Mouse (Mus musculus): ENCODE measurements around the gene Epop. TPM values are rescaled to one million over a fixed set of nuclear protein-coding genes. Genes with fewer than 3 reads are reported as not detected.

Epop gene
- polyA plus RNA-seq, 1 experiment from 2014 or later, result 0.77 TPM

DNA sequence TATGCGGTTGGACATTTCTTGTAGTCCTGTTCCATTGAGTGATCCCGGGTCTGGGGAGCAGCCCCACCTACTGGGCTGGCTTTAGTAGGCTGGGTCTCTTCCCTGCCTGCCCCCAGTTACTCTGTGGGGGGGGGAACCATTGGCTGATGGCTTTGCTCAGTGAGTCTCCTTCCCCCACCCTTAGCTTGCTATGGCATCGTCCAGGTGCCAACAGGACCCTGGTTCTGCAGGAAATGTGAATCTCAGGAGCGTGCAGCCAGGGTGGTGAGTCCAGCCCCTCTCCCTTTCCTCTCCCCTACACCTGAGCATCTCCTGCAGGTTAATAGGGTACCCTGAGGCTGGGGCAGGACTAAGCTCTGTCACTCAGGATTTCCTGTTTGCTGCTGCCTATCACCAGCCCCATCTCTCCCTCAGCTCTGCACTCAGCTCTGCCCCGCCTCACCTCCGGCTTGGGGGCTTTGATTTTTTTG lies 35.3 kb upstream of the Epop start:
- H3K4me3 ChIP-seq (ENCODE audit: control insufficient read depth in 1 of 2, insufficient read depth in 1 of 2, low read depth in 1 of 2, low read length in 2 of 2), result peak overlapping the region; percentile 73 to 90; a peak in 3 of 4 replicates
- no peaks in the 10 kb centered on the region for H3K27me3 ChIP-seq (ENCODE audit: control insufficient read depth, insufficient read depth, low read length)
- peaks cover 42 to 47% of the 10 kb centered on the region in 2 experiments for H3K4me1 ChIP-seq (ENCODE audit: control insufficient read depth in 2 of 2, insufficient read depth in 2 of 2, low read length in 2 of 2)
- H3K36me3 ChIP-seq (ENCODE audit: control insufficient read depth, insufficient read depth, low read length), result peaks cover 44% of the 10 kb centered on the region
- H3K27ac ChIP-seq (replicated peaks in 1 of 2; ENCODE audit: control insufficient read depth in 1 of 2, insufficient read depth in 1 of 2, low read depth in 2 of 2, low read length in 2 of 2), result peak overlapping the region in 1 of 2 experiments; percentile 9; a peak in 1 of 4 replicates
- H3K4me2 ChIP-seq (ENCODE audit: low read length), result peak overlapping the region; percentile 86
- peak overlapping the region; percentile 95 for H3K9ac ChIP-seq (ENCODE audit: low read length)
- no peaks in the 10 kb centered on the region for H3K9me3 ChIP-seq (ENCODE audit: control insufficient read depth, low read length)
- 26% methylated on average over 6 of the region's 6 CpGs for whole genome bisulfite sequencing
- no peak for ATAC-seq (ENCODE audit: insufficient number of reproducible peaks, insufficient read depth, low FRiP score, low read depth)

DNA sequence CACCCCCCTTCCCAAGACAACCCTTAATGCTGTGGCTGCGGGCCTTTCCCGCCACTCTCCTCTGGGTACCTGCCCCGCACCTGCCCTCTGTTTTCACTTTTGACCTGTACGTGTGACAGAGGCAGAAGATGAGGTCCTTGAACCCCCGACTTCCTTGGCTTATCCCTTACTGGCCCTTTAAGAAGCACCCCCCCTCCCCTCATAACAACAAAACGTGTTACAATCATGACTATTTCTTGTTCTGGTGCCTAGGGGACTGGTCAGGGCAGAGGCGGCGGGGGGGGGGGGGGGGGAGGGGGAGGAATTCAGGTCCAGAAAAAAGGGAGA lies 34.8 kb upstream of the Epop start:
- under 1% methylated on average over 6 of the region's 8 CpGs for WGBS
- H3K9me3 ChIP-seq (ENCODE audit: control insufficient read depth, low read length), result no peaks in the 10 kb centered on the region
- peaks cover 40% of the 10 kb centered on the region for H3K36me3 ChIP-seq (ENCODE audit: control insufficient read depth, insufficient read depth, low read length)
- peak overlapping the region; percentile 95 for H3K9ac ChIP-seq (ENCODE audit: low read length)
- no peak for ATAC-seq (ENCODE audit: insufficient number of reproducible peaks, insufficient read depth, low FRiP score, low read depth)
- peak overlapping the region; percentile 53 to 92 for H3K27ac ChIP-seq (replicated peaks in 1 of 2; ENCODE audit: control insufficient read depth in 1 of 2, insufficient read depth in 1 of 2, low read depth in 2 of 2, low read length in 2 of 2)
- H3K4me1 ChIP-seq (ENCODE audit: control insufficient read depth in 2 of 2, insufficient read depth in 2 of 2, low read length in 2 of 2), result peaks cover 40 to 46% of the 10 kb centered on the region in 2 experiments
- H3K4me3 ChIP-seq (ENCODE audit: control insufficient read depth in 1 of 2, insufficient read depth in 1 of 2, low read depth in 1 of 2, low read length in 2 of 2), result peak overlapping the region; percentile 73 to 90
- no peaks in the 10 kb centered on the region for H3K27me3 ChIP-seq (ENCODE audit: control insufficient read depth, insufficient read depth, low read length)
- peak overlapping the region; percentile 86 for H3K4me2 ChIP-seq (ENCODE audit: low read length)

DNA sequence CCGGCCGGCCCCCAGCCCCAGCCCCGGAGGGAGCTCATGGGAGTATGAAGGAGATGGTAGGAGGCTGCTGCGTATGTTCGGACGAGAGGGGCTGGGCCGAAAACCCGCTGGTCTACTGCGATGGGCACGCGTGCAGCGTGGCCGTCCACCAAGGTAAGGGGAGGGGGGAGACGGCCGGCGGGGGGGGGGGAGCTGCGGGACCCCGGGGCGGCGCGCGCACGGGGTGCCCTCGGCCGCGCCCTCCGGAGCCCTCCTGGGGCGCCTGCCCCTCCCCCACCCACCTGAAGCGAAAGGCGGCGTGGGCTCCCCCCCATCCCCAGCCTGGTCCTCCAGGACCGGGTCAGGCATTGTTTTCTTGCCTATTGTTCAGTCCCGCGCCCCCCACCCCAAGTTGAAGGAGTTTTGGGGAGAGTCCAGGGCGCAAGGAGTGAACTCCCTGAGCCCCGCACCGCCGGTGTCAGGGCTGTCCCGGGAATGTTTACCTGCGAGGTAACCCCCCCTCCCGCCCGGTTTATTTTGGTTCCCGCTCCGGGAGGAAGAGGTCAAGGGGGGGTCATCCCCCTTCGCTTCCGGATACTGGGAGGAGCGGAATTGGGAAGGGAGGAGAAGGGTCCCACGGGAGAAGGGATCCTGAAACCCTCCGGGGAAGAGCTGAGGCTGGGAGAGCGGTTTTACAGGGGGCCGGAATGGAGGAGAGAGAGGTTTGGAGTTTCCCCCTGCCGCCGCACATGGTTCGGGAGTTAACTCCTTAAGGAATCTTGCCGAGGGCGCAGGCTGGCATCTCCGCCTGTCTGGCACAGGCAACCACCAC lies 34.2 kb upstream of the Epop start:
- Histone ChIP-seq H3K4me3 (ENCODE audit: control insufficient read depth in 1 of 2, insufficient read depth in 1 of 2, low read depth in 1 of 2, low read length in 2 of 2) (peak overlapping the region; percentile 73 to 90), H3K27ac (replicated peaks in 1 of 2; ENCODE audit: control insufficient read depth in 1 of 2, insufficient read depth in 1 of 2, low read depth in 2 of 2, low read length in 2 of 2) (peak overlapping the region; percentile 53 to 92), H3K4me1 (ENCODE audit: control insufficient read depth in 2 of 2, insufficient read depth in 2 of 2, low read length in 2 of 2) (peaks cover 38 to 45% of the 10 kb centered on the region in 2 experiments), H3K9ac (ENCODE audit: low read length) (peak overlapping the region; percentile 95), H3K9me3 (ENCODE audit: control insufficient read depth, low read length) (no peaks in the 10 kb centered on the region), H3K27me3 (ENCODE audit: control insufficient read depth, insufficient read depth, low read length) (no peaks in the 10 kb centered on the region), H3K4me2 (ENCODE audit: low read length) (peak overlapping the region; percentile 86), H3K36me3 (ENCODE audit: control insufficient read depth, insufficient read depth, low read length) (peaks cover 36% of the 10 kb centered on the region)
- ATAC-seq (ENCODE audit: insufficient number of reproducible peaks, insufficient read depth, low FRiP score, low read depth), result 0 out of 2 replicates have a peak, but pooled peaks have one; percentile 15
- WGBS, result under 1% methylated on average over 40 of the region's 57 CpGs

DNA sequence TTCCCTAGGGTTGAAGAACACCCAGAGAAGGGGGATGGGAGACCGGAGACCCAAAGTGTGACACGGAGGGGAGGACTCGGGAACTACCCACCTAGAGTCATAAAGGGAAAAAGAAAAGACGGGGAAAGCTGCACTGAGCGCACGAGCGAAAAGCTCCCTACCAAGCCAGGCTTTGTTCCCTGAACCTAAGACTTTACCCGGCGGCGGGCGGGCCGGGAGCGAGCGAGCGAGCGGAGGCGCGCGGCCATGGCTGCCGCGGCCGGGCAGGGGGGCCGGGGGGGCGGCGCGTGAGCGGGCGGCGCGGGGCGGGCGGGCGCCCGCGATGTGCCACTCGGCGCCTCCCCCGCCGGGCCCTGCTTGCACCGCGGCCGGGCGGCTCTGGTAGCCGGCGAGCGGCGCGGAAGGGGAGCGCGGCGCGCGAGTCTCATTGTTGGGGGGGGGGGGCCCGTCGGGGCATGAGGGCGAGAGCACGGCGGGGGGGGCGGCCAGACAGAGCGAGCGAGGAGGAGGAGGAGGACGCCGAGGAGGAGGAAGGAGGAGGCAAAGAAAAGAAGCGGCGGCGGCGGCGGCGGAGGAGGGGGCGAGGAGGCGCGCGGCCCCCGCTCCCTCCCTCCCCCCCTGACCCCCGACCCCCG lies 33.5 kb upstream of the Epop start, which contains the start of gene Mllt6:
Gene Mllt6, plus strand, starts transcription at position 522 of the 635 bp plus-strand sequence.
- H3K27me3 ChIP-seq (ENCODE audit: control insufficient read depth, insufficient read depth, low read length), result no peaks in the 10 kb centered on the region
- H3K9me3 ChIP-seq (ENCODE audit: control insufficient read depth, low read length), result no peaks in the 10 kb centered on the region
- under 1% methylated on average over 22 of the region's 76 CpGs for WGBS
- peak within 1 kb of the TSS; percentile 86 for H3K4me2 ChIP-seq (ENCODE audit: low read length)
- peak within 1 kb of the TSS; percentile 90 to 92 for H3K27ac ChIP-seq (replicated peaks in 1 of 2; ENCODE audit: control insufficient read depth in 1 of 2, insufficient read depth in 1 of 2, low read depth in 2 of 2, low read length in 2 of 2)
- ATAC-seq (ENCODE audit: insufficient number of reproducible peaks, insufficient read depth, low FRiP score, low read depth), result peak; percentile 33; the same call in 1 of the 2 replicates
- peaks cover 32 to 38% of the 10 kb centered on the region in 2 experiments for H3K4me1 ChIP-seq (ENCODE audit: control insufficient read depth in 2 of 2, insufficient read depth in 2 of 2, low read length in 2 of 2)
- peak within 1 kb of the TSS; percentile 95 for H3K9ac ChIP-seq (ENCODE audit: low read length)
- peaks cover 29% of the 10 kb centered on the region for H3K36me3 ChIP-seq (ENCODE audit: control insufficient read depth, insufficient read depth, low read length)
- H3K4me3 ChIP-seq (ENCODE audit: control insufficient read depth in 1 of 2, insufficient read depth in 1 of 2, low read depth in 1 of 2, low read length in 2 of 2), result peak within 1 kb of the TSS; percentile 73 to 90

DNA sequence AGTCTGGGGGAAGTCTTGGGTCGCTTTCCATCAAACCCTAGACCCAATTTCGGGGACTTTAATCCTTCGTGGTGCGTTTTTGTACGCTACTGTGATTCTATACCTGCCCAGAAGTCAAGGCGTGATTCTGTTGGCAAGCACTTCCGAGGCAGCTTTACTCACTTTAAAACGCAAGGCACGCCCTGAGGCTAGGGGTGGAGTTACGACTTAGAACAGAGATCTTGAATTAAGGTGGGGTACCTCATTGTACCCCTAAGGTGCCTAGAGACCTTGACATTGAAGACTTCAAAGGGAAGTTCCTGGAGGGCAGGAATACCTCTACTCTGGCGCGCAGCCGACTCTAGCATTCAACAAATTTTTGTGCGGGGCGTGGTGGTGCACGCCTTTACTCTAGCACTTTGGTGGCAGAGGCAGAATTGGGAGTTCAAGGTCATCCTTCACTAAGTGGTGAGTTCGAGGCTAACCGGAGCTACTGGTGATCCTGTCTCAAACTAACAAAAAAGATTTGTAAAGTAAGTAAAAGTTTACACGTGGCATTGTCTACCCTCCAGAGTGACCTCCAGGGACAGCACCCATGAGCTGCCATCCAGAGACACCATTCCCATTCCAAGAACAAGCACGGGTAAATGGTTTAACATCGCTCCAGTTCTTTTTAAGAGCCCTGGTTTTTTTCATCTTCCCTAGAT lies 32.8 kb upstream of the Epop start:
- no peaks in the 10 kb centered on the region for H3K9me3 ChIP-seq (ENCODE audit: control insufficient read depth, low read length)
- peak overlapping the region; percentile 86 for H3K4me2 ChIP-seq (ENCODE audit: low read length)
- ATAC-seq (ENCODE audit: insufficient number of reproducible peaks, insufficient read depth, low FRiP score, low read depth), result no peak
- peak overlapping the region; percentile 95 for H3K9ac ChIP-seq (ENCODE audit: low read length)
- H3K27me3 ChIP-seq (ENCODE audit: control insufficient read depth, insufficient read depth, low read length), result no peaks in the 10 kb centered on the region
- peak overlapping the region; percentile 73 to 90 for H3K4me3 ChIP-seq (ENCODE audit: control insufficient read depth in 1 of 2, insufficient read depth in 1 of 2, low read depth in 1 of 2, low read length in 2 of 2)
- peaks cover 22% of the 10 kb centered on the region for H3K36me3 ChIP-seq (ENCODE audit: control insufficient read depth, insufficient read depth, low read length)
- H3K27ac ChIP-seq (replicated peaks in 1 of 2; ENCODE audit: control insufficient read depth in 1 of 2, insufficient read depth in 1 of 2, low read depth in 2 of 2, low read length in 2 of 2), result peak overlapping the region; percentile 90 to 92
- peaks cover 32 to 37% of the 10 kb centered on the region in 2 experiments for H3K4me1 ChIP-seq (ENCODE audit: control insufficient read depth in 2 of 2, insufficient read depth in 2 of 2, low read length in 2 of 2)
- WGBS, result 2% methylated on average over 21 of the region's 21 CpGs

DNA sequence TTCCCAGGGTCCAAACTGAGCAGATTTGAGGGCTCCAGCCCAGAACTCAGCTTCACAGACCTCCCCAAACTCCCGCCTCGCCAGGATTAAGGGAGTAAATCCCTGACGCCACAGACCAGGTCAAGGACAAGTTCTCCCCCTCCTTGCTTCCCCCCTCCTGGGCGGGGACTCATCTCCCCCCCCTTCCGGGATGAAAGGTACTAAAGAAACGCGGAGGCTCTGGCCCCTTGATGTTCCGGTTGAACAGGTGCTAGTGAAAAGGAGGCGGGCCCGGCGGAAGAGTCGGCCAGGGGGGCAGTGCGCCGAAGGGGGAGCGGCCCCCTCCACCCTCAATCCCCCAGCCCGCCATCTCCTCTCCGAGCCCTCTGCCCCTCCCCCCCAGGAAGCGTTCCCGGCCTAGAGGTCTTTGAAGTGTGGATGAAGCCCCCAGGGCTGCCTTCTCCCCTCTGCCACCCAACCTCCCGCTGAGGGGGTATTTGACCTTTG lies 32.2 kb upstream of the Epop start:
- Histone ChIP-seq H3K9me3 (ENCODE audit: control insufficient read depth, low read length) (no peaks in the 10 kb centered on the region), H3K4me2 (ENCODE audit: low read length) (peak overlapping the region; percentile 86), H3K4me3 (ENCODE audit: control insufficient read depth in 1 of 2, insufficient read depth in 1 of 2, low read depth in 1 of 2, low read length in 2 of 2) (peak overlapping the region; percentile 73 to 90), H3K27me3 (ENCODE audit: control insufficient read depth, insufficient read depth, low read length) (no peaks in the 10 kb centered on the region), H3K36me3 (ENCODE audit: control insufficient read depth, insufficient read depth, low read length) (peaks cover 15% of the 10 kb centered on the region), H3K4me1 (ENCODE audit: control insufficient read depth in 2 of 2, insufficient read depth in 2 of 2, low read length in 2 of 2) (peaks cover 36 to 43% of the 10 kb centered on the region in 2 experiments), H3K27ac (replicated peaks in 1 of 2; ENCODE audit: control insufficient read depth in 1 of 2, insufficient read depth in 1 of 2, low read depth in 2 of 2, low read length in 2 of 2) (peak overlapping the region; percentile 90 to 92), H3K9ac (ENCODE audit: low read length) (peak overlapping the region; percentile 95)
- ATAC-seq (ENCODE audit: insufficient number of reproducible peaks, insufficient read depth, low FRiP score, low read depth), result no peak
- WGBS, result under 1% methylated on average over 20 of the region's 20 CpGs

Measured in heart, embryonic 14.5 days (tissue).